Mouse (Mus musculus) urinary bladder, postnatal 10 days (tissue): Measurements from ENCODE around the gene Syne3.

Experiments used
- DNase-seq: peaks from one replicate; pipeline ENCODE4 v3.0.0; 2022; ENCODE audit warnings: low spot score

Gene Syne3

GRCm38 (mm10) chr12:104890066-104890465, 119.5 kb downstream of the Syne3 start:
- no peak for DNase-seq

GRCm38 (mm10) chr12:104886104-104886503, 123.5 kb downstream of the Syne3 start:
- DNase-seq, result no peak

GRCm38 (mm10) chr12:104882533-104882932, 127.1 kb downstream of the Syne3 start:
- DNase-seq, result no peak

GRCm38 (mm10) chr12:104882061-104882460, 127.5 kb downstream of the Syne3 start:
- DNase-seq, result no peak

GRCm38 (mm10) chr12:104881518-104882060, 128.0 kb downstream of the Syne3 start:
- DNase-seq, result no peak

GRCm38 (mm10) chr12:104880367-104880766, 129.2 kb downstream of the Syne3 start:
- DNase-seq, result no peak
